In genomic region chr15:62093672-62094071, GRCm38 (mm10) we compare ENCODE assay signal across 13 mouse cellular contexts.
"Had no signal": no experiment of that assay in that cellular context is flagged by ENCODE, and none has a peak within 500 bp of the region (broad histone marks: within the 10 kb centered on the region; RNA-seq: fewer than 3 reads in every experiment).

No protein-coding gene starts in this region.

- H3K9me3 ChIP-seq: limb, embryonic 12.5 days; liver, embryonic 13.5 days; midbrain, embryonic 10.5 days; neural tube, embryonic 15.5 days had no signal

- H3K36me3 ChIP-seq: limb, embryonic 12.5 days; liver, embryonic 13.5 days; midbrain, embryonic 10.5 days; neural tube, embryonic 15.5 days had no signal

- DNase-seq: kidney, postnatal 4 days; liver; liver, embryonic 13.5 days; lung, adult 2 months; right cerebral cortex, postnatal 4 days; spleen, adult 18-20 months; thymus, postnatal 14 days had no signal

- H3K4me3 ChIP-seq: layer of hippocampus, adult 2 months; limb, embryonic 12.5 days; liver, embryonic 13.5 days; midbrain, embryonic 10.5 days; myocyte; neural tube, embryonic 15.5 days had no signal

- H3K9ac ChIP-seq: limb, embryonic 12.5 days; liver, embryonic 13.5 days; neural tube, embryonic 15.5 days had no signal

- H3K27ac ChIP-seq: layer of hippocampus, adult 2 months; limb, embryonic 12.5 days; liver, embryonic 13.5 days had no signal

- H3K27me3 ChIP-seq: liver, embryonic 13.5 days; neural tube, embryonic 15.5 days had no signal

- ATAC-seq: intestine, postnatal 0 days had no signal

- H3K4me2 ChIP-seq: limb, embryonic 12.5 days; liver, embryonic 13.5 days; neural tube, embryonic 15.5 days had no signal
